Mouse (Mus musculus): ENCODE measurements around the gene Ms4a6c.
"Not testable (repeated sequence)": the region's sequence is repeated elsewhere in the genome, so short reads cannot be mapped to it uniquely, and the experiment has no call there.

Ms4a6c gene

GRCm38 (mm10) chr19:11469215-11469614 lies at the start of gene Ms4a6c:
Ms4a6c (plus strand) TSS chr19:11469366.
- CTCF ChIA-PET, POLR2A ChIA-PET: not testable (repeated sequence)

GRCm38 (mm10) chr19:11431209-11431608 lies 38.0 kb upstream of the Ms4a6c start:
- POLR2A ChIA-PET, result not testable (repeated sequence)
- CTCF ChIA-PET, result interaction anchor here in 1 of 4 experiments (0.6 kb wide), 1 partner anchor 247 kb away, joined by 5 read pairs; no protein-coding TSS in a partner anchor

GRCm38 (mm10) chr19:11435058-11435834 lies 33.9 kb upstream of the Ms4a6c start:
- POLR2A ChIA-PET, result no interaction called here
- CTCF ChIA-PET, result no interaction called here

GRCm38 (mm10) chr19:11443338-11443737 lies 25.8 kb upstream of the Ms4a6c start, which contains the start of gene Ms4a4b:
Ms4a4b (plus strand) TSS chr19:11443553.
- CTCF ChIA-PET, result no interaction called here
- POLR2A ChIA-PET, result no interaction called here

- POLR2A ChIA-PET, result no interaction called here
- CTCF ChIA-PET, result no interaction called here
Measured at GRCm38 (mm10) chr19:11443964-11444363, 25.2 kb upstream of the Ms4a6c start.

GRCm38 (mm10) chr19:11447238-11447637 lies 21.9 kb upstream of the Ms4a6c start:
- POLR2A ChIA-PET, result no interaction called here
- CTCF ChIA-PET, result no interaction called here

- CTCF ChIA-PET, POLR2A ChIA-PET: not testable (repeated sequence)
Measured at GRCm38 (mm10) chr19:11459041-11459440, 10.1 kb upstream of the Ms4a6c start.

- CTCF ChIA-PET, result not testable (repeated sequence)
Measured at GRCm38 (mm10) chr19:11464795-11465194, 4.4 kb upstream of the Ms4a6c start.

GRCm38 (mm10) chr19:11466471-11466870 lies 2.7 kb upstream of the Ms4a6c start:
- ChIA-PET CTCF (no interaction called here), POLR2A (no interaction called here)

More at GRCm38 (mm10) chr19:11464795-11465194, 4.4 kb upstream of the Ms4a6c start:
- POLR2A ChIA-PET, result not testable (repeated sequence)

GRCm38 (mm10) chr19:11468361-11468760 lies 805 bp upstream of the Ms4a6c start:
- CTCF ChIA-PET, POLR2A ChIA-PET: not testable (repeated sequence)

- ChIA-PET CTCF (no interaction called here), POLR2A (no interaction called here)
Measured at GRCm38 (mm10) chr19:11479714-11480113, 10.5 kb downstream of the Ms4a6c start.

- POLR2A ChIA-PET, result no interaction called here
- CTCF ChIA-PET, result no interaction called here
Measured at GRCm38 (mm10) chr19:11482684-11483083, 13.5 kb downstream of the Ms4a6c start.

- POLR2A ChIA-PET, result no interaction called here
- CTCF ChIA-PET, result no interaction called here
Measured at GRCm38 (mm10) chr19:11483941-11484340, 14.8 kb downstream of the Ms4a6c start.

GRCm38 (mm10) chr19:11484388-11484787 lies 15.2 kb downstream of the Ms4a6c start:
- CTCF ChIA-PET, result no interaction called here

GRCm38 (mm10) chr19:11485266-11485665 lies 16.1 kb downstream of the Ms4a6c start:
- POLR2A ChIA-PET, result no interaction called here
- CTCF ChIA-PET, result no interaction called here

More at GRCm38 (mm10) chr19:11484388-11484787, 15.2 kb downstream of the Ms4a6c start:
- POLR2A ChIA-PET, result no interaction called here

- ChIA-PET POLR2A (no interaction called here), CTCF (interaction anchor here in 1 of 4 experiments (0.7 kb wide), 1 partner anchor 9 kb away, joined by 3 read pairs; no protein-coding TSS in a partner anchor)
Measured at GRCm38 (mm10) chr19:11485746-11486145, 16.6 kb downstream of the Ms4a6c start, which contains the start of gene Gm8369. Gm8369 (plus strand) TSS chr19:11485938.

- ChIA-PET POLR2A (no interaction called here), CTCF (no interaction called here)
Measured at GRCm38 (mm10) chr19:11486599-11486998, 17.4 kb downstream of the Ms4a6c start.

- ChIA-PET CTCF (no interaction called here), POLR2A (no interaction called here)
Measured at GRCm38 (mm10) chr19:11491406-11492189, 22.4 kb downstream of the Ms4a6c start.

GRCm38 (mm10) chr19:11492671-11493070 lies 23.5 kb downstream of the Ms4a6c start:
- ChIA-PET POLR2A (no interaction called here), CTCF (no interaction called here)

- ChIA-PET POLR2A (no interaction called here), CTCF (interaction anchor here in 1 of 4 experiments (0.6 kb wide), 2 partner anchors 9 to 1114 kb away, joined by 3 to 28 read pairs; partner anchors contain the start of gene Gm8369)
Measured at GRCm38 (mm10) chr19:11494519-11494918, 25.4 kb downstream of the Ms4a6c start.

- ChIA-PET POLR2A (no interaction called here), CTCF (no interaction called here)
Measured at GRCm38 (mm10) chr19:11496361-11496760, 27.2 kb downstream of the Ms4a6c start.
